Mouse (Mus musculus) right cerebral cortex, postnatal 10 days (tissue): ENCODE data around the gene Gm9945.

Experiments used
- DNase-seq, 2 experiments: peaks; one replicate each; pipeline ENCODE4 v3.0.0; 2021; ENCODE audit warnings: low spot score in 2 of 2

The Gm9945 gene

DNA sequence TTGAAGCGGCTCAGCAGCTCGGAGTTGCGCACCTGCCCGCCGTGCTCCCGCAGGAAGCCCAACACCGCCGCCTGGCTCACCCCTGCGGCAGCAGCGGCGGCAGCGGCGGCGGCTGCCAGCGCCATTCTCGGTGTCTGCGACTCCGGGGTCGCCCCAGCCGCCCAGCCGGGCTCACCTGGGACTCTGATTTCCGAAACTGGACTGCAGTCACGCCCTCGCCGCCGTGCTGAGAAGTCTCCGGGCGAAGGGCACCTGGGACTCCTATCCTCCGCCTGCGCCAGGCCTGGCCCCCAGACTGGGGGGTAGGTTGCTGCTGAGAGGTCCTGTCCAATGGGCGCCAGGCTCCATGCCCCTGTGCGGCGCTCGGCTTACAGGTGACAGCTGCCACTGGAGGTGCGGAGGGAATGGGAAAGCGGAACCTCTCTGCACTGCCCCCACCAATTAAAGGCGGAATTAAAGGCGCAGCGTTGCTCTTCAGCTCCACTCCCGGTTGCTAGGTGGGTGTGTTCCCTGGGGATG is at the start of gene Gm9945, which contains the start of gene Sowaha:
Gene Gm9945 (plus strand): TSS at position 384 of the 519 bp plus-strand sequence.
Gene Sowaha (minus strand): TSS at position 492 of the 519 bp plus-strand sequence.
- peak; percentile 75 to 80 for DNase-seq

DNA sequence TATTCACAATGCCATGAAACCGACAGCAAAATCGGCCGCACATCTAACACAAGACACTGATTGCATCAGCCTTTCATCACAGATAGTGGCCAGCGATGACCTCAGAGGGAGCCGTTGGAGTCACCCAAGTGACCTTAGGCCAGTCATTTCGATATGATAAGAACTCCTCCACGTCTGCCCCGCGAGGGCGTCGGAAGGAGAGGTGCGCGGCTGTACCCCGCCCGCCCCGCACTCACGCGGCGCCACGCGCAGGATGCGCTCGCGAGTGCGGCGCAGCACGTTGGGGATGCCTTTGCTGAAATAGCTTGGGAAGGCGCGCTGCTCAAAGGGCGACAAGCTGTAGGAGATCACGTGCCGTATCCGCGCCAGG is 49.7 kb upstream of the Gm9945 start:
- no peak for DNase-seq

DNA sequence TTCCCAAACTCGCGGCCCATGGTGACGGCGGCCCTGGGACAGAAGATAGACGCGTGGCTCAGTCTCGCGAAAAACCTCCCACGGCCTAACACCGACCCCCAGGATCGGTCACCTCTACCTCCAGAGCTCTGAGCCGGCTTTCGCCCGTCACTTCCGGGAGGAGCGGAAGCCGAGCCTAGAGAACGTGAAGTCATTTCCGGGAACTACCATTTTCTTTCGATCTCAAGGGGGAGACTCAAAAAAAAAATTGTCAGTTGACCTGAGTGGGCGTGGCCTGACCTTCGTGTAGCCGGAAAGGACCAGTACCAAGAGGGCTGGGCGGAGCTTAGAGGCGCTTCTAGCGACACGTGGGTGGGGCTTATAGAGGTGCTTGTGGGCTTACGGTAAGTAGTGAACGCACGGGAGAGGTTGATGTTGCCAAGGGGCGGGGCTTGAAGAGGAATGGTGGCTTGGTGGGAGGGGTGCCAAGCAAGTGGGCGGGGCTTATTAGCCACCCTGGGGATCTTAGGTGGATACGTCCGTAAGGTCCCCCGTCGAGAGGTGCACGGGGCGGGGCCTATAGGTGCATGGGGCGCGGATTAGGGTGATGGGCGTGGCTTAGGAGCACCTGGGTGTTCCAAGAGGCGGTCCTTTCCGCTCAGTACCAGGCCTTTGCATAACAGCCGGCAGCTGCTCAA is 49.2 kb upstream of the Gm9945 start, which contains the start of the genes Uqcrq and Gdf9:
Gene Uqcrq (minus strand): TSS at position 162 of the 677 bp plus-strand sequence.
Gene Gdf9 (plus strand): TSS at position 354 of the 677 bp plus-strand sequence.
- peak; percentile 99 to 100 for DNase-seq

DNA sequence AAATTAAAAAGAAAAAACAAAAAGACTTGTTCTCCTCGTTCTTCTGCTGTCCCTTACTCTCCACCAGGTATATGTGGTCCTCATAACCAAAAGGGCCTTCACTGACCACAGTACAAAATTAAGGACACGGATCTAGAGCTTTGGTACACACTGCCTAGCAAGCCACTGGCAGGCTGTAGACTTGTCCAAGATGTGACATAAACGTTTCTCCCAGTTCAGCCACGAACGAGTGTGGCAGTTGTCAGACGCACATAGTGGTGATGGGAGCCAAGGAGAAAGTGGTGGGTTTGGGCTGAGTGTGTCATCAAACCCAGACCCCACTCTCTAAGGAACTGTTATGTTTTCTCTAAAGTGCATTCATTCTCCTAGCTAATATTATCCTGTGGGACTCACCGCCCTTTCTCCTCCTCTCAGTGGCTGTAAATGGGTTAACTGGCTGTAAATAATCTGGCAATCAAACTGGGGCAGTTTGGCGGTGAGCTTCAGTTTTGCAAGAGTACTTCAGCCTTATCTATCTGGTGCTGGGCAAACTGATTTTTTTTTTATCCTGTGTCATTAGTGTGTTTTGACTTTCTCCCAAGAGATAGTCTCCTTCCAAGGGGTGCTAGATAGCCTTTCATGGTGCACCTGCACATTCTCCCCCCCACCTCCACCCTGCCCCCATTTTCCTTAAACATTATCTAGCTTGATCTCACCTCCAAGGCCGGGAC is 48.5 kb upstream of the Gm9945 start:
- DNase-seq: no peak

DNA sequence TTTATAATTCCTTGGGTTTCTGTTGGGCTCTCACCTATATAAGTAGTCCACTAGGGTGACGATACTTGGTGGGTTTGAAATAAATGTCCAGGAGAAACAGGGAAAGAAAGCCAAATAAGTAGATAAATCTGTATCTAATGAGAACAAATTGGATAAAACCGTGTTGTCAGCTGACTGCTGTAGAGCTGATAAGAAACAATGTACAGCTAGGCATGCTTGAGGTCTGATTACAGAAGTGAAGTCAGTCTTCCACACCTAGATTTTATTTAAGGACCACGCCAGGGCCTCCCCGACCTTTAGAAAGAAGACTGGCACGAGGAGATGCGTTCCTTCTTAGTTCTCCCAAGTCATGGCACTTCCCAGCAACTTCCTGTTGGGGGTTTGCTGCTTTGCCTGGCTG is 46.9 kb upstream of the Gm9945 start:
- no peak for DNase-seq

DNA sequence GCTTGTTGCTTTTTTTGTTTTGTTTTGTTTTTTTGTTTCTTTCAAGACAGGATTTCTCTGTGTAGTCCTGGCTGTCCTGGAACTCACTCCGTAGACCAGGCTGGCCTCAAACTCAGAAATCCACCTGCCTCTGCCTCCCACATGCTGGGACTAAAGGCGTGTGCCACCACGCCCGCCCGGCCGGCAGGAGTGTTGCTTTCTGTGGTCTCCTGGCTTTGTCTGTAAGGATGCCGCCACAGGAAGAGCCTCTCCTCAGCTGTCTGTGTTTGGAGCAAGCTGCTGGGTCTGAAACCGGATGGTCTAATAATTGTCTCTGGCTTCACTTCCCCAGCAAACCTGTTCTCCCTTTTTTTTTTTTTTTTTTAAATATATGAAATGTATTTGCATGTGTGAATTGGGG is 44.5 kb upstream of the Gm9945 start:
- no peak for DNase-seq

DNA sequence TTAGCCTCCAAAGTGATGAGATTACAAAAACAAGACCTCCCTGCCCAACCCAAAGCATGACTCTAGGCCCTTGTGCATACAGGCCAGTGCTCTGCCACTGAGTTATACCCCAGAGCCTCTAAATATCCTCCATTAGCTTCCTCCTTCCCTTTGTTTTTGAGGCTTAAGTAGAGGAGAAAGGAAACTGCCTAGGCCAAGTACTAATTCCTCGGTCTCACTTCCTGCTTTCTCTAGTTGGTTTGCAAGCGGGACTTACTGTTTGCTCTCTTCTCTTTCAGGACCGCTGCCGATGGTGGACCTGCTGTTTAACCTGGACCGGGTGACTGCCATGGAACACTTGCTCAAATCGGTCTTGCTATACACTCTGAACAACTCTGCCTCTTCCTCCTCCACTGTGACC is 43.6 kb upstream of the Gm9945 start:
- no peak for DNase-seq

DNA sequence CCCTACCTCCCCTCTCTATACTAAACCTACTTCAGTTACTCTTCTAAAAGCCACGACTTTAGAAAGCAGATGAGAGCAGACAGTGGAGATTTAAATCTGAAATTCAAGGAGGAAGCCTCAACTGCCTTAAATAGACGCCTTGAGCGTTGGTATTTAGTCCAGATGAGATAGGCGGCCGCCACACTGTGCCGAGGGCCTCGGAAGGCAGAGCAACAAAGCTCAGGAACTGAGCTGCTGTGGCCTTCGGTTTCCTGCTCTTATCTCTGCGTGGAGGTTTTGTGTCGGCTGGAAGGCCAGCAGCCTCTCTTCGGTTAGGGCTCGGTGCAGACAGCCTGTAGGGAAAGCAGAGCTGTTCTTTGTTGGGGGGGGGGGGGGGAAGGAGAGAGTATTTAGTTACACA is 38.0 kb upstream of the Gm9945 start:
- no peak for DNase-seq

DNA sequence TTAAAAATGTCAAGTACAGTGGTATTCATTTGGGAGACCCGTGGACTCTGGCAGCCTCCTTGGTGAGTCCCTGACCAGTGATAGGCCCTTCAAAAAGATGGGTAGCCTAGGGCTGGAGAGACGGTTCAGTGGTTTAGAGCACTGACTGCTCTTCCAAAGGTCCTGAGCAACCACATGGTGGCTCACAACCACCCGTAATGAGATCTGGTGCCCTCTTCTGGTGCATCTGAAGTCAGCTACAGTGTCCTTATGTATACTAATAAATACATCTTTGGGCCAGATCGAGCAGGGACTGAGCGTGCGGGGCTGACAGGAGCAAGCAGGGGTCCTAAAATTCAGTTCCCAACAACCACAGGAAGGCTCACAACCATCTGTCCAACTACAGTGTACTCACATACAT is 36.1 kb upstream of the Gm9945 start:
- DNase-seq: no peak

DNA sequence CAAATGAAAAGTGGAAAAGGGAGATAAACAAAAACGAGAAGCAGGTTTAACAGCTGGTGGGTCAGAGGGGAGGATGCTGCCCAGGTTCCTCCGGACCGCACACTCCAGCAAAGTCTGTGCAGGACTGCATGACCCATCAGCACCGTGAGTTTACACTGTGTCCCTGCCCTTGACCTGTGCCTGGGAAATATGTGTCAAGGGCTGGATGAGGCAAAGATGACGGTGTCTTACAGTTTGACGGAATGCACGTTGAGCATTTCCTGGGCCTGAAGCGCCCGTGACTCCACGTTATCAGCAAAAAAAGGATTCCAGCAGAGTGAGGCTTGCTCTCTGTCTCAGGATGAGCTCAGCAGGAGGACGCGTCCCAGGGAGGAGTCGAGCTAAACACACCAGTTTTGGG is 34.4 kb upstream of the Gm9945 start:
- DNase-seq: no peak

DNA sequence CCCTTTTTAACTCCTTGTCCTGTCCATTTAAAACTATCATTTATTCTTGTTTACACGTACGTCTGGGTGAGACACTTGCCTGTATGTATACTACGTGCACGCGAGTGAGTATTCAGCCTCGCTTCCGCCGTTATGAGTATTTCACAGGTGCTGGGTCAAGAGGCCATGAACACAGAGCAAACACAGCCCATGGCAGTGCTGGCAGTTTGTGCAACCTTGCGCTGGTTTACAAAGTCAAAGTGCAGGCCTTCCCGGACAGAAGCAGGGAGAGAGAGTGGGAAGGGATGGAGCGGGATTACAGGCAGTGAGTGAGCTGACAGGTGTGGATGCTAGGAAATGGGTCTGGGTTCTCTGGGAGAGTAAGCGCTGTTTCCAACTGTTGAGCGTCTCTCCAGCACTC is 33.8 kb upstream of the Gm9945 start:
- no peak for DNase-seq

DNA sequence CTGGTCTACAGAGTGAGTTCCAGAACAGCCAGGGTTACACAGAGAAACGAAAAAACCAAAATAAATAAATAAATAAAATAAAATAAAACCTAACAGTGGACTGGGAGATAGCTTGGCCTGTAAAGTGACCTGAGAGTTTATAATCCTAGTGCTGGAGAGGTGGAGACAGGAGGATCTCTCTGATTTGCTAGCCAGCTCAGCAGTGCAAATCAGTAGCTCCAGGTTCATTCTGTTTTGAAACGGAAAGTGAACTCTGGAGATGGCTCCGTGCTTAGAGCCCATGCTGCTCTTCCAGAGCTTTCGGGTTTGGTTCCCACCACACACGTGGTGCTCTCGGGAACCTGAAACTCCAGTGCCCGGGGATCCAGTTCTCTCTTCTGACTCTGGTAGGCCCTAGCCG is 32.0 kb upstream of the Gm9945 start:
- DNase-seq: no peak

DNA sequence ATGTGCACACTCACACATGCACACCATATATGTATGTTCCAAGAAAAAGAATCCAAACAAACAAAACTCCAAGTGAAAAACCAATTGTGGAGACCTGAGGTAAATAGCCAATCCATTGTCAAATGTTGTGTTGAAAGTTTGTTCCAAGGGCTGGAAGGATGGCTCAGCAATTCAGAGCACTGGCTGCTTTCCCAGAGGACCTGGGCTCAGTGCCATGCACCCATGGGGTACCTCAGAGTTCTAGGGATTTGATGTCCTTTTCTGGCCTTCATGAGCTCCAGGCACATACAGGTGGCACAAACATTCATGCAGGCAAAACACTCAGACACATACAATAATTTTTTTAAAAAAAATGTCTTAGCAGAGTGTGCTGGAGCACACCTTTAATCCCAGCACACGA is 31.4 kb upstream of the Gm9945 start:
- no peak for DNase-seq

DNA sequence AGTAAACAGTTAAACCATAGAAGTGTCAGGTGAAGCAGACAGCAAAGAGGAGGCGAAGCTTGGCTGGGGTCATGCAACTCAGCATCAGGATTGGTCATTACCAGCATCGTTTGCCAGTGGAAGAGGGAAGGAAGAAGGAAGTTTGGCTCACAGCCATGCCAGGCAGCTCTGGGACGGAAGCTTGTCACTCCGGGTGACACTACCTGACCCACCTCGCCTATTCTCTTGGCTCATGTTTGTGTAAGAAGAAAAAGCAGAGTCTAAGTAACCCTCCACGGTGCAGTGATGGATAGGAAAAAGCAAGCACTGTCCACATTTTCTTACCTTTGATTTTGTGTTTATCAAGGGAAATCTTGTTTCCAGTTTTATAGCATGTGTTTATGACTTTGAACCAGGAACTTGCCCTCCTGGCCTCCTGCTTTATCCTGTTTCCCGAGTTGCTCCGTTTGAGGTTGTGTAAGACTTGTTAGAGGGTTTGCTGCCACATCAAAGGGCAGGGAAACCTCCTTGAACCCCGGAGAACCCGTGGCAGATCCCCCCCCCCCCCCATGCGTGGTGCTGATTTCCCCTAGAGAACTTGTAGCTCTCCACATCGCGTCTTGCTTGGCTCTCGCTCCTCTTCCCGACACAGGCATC is 29.8 kb upstream of the Gm9945 start:
- no peak for DNase-seq

DNA sequence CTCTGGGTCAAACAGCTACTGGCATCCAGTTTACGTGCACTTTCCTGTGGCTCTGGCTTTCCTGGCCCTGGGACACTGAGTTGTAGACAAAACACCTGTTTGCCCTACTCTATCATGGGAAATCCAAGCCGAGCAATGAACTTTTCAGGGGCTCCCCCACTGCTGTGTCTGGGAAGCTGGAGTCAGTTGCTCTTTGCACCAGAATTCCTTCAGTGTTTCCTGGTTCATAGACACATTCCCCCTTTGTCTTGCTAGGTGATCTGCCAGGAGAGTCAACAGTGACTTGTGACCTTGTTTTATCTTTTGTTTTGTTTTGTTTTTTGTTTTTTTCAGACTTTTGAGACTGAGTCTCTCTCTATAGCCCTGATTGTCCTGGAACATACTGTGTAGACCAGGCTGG is 28.6 kb upstream of the Gm9945 start:
- DNase-seq: no peak

DNA sequence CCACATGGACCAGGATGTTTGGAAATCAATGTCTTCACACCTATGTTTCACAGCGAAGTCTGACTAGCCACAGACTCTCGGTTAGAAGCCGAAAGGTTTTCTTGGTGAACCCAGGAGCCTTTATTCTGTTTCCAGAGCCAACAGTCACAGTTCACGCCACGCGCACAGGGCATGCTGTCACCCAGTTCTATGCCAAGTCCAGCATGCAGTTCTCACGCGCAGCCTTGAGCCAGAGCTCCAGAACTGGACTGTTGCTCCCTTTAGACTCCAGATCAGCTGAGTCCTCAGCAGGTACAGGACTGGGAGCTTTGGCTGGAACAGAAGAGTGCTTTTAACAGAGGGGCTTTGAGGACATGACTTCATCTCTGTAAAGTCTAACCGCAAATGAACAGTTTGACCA is 27.6 kb upstream of the Gm9945 start:
- DNase-seq: no peak

DNA sequence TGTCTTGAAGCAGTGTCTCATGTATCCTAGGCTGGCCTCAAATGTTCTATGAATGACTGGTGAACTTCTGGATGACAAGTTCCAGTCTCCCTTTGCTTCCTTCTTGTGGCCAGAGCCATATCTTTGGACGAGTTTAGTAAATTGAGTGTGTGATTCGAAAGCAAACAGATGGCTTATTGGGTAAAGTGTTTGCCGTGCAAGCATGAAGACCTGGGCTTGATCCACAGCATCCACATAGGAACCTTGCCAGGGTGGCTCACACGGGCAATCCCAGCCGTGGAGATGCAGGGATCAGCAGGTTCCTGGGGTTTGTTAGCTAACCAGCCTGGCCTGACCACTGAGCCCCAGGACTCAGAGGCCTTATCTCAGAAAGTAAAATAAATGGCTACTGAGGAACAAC is 26.9 kb upstream of the Gm9945 start:
- DNase-seq: no peak

DNA sequence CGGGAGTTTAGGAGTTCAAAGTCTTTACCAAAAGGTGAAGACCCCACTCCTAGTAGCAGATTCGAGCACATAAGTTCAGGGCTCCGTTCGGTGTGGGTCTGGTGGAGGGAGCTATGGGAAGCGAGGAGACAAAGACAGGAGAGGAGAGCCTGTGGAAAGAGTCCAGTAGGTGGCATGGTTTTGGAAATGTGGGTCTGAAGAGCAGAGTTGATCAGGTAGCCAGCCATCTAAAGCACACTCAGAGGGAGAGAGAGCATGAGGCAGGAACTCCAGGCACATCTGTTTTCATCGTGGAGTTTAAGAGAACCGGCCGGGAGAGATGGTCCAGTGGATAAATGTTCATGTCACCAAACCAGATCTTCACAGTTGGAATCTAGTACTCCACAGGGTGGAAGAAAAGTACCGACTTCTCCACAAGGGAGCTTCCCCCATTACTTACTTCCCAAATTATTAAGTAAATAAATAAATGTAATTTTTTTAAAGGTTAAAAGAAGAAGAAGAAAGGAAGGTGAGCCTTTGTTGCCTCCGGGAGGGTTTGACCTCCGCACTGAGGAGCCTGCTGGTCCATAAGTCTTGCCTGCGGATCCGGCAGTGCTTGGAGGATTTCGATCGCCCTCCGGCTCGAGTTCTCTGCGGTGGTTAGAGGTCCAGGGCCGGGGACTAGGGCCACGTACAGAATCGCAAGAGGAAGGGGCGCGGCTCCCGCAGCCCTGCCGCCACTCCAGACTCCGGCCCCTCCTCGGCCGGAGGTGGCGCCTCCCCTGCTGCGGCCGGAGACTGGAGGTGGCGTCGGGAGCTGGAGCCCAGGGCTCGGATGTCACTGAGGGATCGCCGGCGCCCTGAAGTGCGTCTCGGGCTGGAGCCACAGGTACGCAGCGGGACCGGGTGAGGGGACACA is 23.2 kb upstream of the Gm9945 start, which contains the start of the genes Gm10447 and Shroom1:
Gene Gm10447 (minus strand): TSS at position 637 of the 898 bp plus-strand sequence.
Gene Shroom1 (plus strand): TSS at position 732 of the 898 bp plus-strand sequence.
- no peak for DNase-seq

DNA sequence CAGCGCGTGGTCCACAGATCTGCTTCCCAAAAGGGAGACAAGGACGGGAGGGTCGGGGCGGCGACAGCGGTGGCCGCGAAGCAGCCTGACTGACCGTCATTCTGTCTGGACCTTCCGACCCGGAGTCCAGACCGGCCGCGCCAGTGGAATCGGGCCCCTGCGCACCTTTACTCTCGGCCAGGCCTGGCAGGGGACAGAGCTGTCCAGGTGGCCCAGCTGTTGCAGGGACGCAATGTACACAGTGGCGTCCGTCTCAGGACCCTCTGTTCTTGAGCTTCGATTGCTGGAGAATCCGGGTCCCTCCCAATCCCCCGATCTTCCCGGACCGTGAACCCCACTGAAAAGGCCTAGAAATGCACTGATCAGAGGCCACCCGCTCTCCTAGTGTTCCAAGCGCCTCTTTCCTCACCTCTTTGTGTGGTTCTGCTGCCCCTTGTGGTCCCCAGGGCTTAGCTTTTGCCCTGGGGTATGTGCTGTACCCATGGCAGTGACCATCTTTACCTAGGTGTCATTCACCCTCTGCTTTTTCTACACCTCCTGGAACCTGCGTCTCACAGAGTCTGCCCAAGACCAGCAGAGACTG is 22.5 kb upstream of the Gm9945 start:
- no peak for DNase-seq

DNA sequence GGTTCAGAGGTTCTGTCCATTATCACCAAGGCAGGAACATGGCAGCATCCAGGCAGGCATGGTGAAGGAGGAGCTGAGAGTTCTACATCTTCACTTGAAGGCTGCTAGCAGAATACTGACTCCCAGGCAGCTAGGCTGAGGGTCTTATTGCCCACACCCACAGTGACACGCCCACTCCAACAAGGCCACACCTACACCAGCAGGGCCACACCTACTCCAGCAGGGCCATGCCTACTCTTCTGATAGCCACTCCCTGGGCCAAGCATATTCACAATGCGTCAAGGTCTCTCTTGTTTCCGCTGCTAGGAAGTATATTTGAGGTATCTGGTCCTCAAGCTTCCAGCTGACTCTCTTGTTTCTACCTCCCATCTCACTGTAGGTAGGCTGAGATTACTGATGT is 21.0 kb upstream of the Gm9945 start:
- no peak for DNase-seq

DNA sequence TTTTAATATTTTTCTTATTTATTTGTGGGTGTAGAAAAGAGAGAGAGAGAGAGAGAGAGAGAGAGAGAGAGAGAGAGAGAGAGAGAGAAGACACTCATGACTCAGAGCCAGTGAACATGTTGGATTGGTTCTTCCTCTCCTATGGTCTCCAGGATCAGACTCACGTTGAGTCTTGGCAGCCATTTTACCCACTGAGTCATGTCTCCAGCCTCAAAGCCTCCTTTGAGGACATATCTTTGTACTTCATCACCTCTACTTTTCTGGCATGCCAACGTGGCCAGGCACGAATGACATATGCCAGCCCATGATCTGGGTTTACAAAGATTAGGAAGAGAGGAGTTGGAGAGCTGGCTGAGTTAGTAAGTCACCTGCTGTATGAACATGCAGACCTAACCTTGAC is 19.8 kb upstream of the Gm9945 start:
- no peak for DNase-seq
